Mouse (Mus musculus): ENCODE measurements around the gene Gal3st4. TPM values are rescaled to one million over a fixed set of nuclear protein-coding genes. Genes with fewer than 3 reads are reported as not detected.

Gene Gal3st4
- total RNA-seq, 1 experiment from 2014 or later: not detected

GRCm38 (mm10) chr5:138264207-138264578 lies 8.4 kb downstream of the Gal3st4 start:
- ATAC-seq (replicated peaks in 1 of 2; ENCODE audit: insufficient read depth in 1 of 2, low FRiP score in 2 of 2, low TSS enrichment in 1 of 2, low read depth in 1 of 2, poor library complexity in 2 of 2, severe bottlenecking in 2 of 2): peak; percentile 9; a peak in 1 of 4 replicates

- peak; percentile 91 to 92 for ATAC-seq (replicated peaks in 1 of 2; ENCODE audit: insufficient read depth in 1 of 2, low FRiP score in 2 of 2, low TSS enrichment in 1 of 2, low read depth in 1 of 2, poor library complexity in 2 of 2, severe bottlenecking in 2 of 2)
Measured at GRCm38 (mm10) chr5:138263260-138264206, 9.1 kb downstream of the Gal3st4 start, which contains the start of gene BC037034. Gene BC037034, minus strand, starts transcription at chr5:138264033.

DNA sequence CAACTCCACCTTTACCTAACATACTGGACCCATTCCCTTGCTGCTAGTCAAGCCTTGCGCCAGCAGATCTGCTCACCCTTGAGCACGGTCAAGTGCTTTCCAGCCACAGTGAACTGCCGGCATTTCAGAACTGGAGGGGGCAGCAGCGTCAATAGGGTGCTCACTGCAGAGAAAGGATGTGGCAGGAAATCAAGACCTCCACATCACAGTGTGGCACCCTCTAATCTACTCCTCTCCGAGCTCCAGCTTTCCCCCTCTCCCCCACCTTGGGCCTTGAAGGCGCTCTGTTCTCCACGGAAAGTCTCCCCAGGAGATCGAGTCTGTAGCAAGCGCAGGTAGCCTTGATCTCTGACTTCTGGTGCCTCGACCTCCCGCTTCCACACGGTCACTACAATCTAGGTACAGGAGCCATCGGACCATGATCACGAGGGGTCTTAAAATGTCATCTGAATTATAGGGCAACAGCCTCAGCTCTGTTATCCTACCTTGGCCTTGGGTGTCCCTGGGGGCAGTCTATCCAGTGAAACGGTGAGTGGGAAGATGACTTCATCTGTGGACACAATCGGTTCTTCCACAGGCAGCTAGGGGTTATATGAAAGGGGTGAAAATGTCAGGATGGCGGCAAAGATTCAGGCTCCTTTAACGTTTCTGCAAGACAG lies 9.9 kb downstream of the Gal3st4 start:
- ATAC-seq (replicated peaks in 1 of 2; ENCODE audit: insufficient read depth in 1 of 2, low FRiP score in 2 of 2, low TSS enrichment in 1 of 2, low read depth in 1 of 2, poor library complexity in 2 of 2, severe bottlenecking in 2 of 2): no peak

GRCm38 (mm10) chr5:138262001-138262400 lies 10.6 kb downstream of the Gal3st4 start:
- ATAC-seq (replicated peaks in 1 of 2; ENCODE audit: insufficient read depth in 1 of 2, low FRiP score in 2 of 2, low TSS enrichment in 1 of 2, low read depth in 1 of 2, poor library complexity in 2 of 2, severe bottlenecking in 2 of 2): peak in 1 of 2 experiments; percentile 6; a peak in 1 of 4 replicates

- ATAC-seq (replicated peaks in 1 of 2; ENCODE audit: insufficient read depth in 1 of 2, low FRiP score in 2 of 2, low TSS enrichment in 1 of 2, low read depth in 1 of 2, poor library complexity in 2 of 2, severe bottlenecking in 2 of 2): no peak
Measured at GRCm38 (mm10) chr5:138260834-138261233, 11.8 kb downstream of the Gal3st4 start.

GRCm38 (mm10) chr5:138260051-138260450 lies 12.6 kb downstream of the Gal3st4 start:
- no peak for ATAC-seq (replicated peaks in 1 of 2; ENCODE audit: insufficient read depth in 1 of 2, low FRiP score in 2 of 2, low TSS enrichment in 1 of 2, low read depth in 1 of 2, poor library complexity in 2 of 2, severe bottlenecking in 2 of 2)

- no peak for ATAC-seq (replicated peaks in 1 of 2; ENCODE audit: insufficient read depth in 1 of 2, low FRiP score in 2 of 2, low TSS enrichment in 1 of 2, low read depth in 1 of 2, poor library complexity in 2 of 2, severe bottlenecking in 2 of 2)
Measured at GRCm38 (mm10) chr5:138258993-138259392, 13.6 kb downstream of the Gal3st4 start.

GRCm38 (mm10) chr5:138258542-138258941 lies 14.1 kb downstream of the Gal3st4 start:
- no peak for ATAC-seq (replicated peaks in 1 of 2; ENCODE audit: insufficient read depth in 1 of 2, low FRiP score in 2 of 2, low TSS enrichment in 1 of 2, low read depth in 1 of 2, poor library complexity in 2 of 2, severe bottlenecking in 2 of 2)

GRCm38 (mm10) chr5:138258078-138258477 lies 14.6 kb downstream of the Gal3st4 start:
- ATAC-seq (replicated peaks in 1 of 2; ENCODE audit: insufficient read depth in 1 of 2, low FRiP score in 2 of 2, low TSS enrichment in 1 of 2, low read depth in 1 of 2, poor library complexity in 2 of 2, severe bottlenecking in 2 of 2): no peak

GRCm38 (mm10) chr5:138257585-138257978 lies 15.1 kb downstream of the Gal3st4 start:
- no peak for ATAC-seq (replicated peaks in 1 of 2; ENCODE audit: insufficient read depth in 1 of 2, low FRiP score in 2 of 2, low TSS enrichment in 1 of 2, low read depth in 1 of 2, poor library complexity in 2 of 2, severe bottlenecking in 2 of 2)

- peak; percentile 47 to 57 for ATAC-seq (replicated peaks in 1 of 2; ENCODE audit: insufficient read depth in 1 of 2, low FRiP score in 2 of 2, low TSS enrichment in 1 of 2, low read depth in 1 of 2, poor library complexity in 2 of 2, severe bottlenecking in 2 of 2)
Measured at GRCm38 (mm10) chr5:138256966-138257584, 15.6 kb downstream of the Gal3st4 start.

- no peak for ATAC-seq (replicated peaks in 1 of 2; ENCODE audit: insufficient read depth in 1 of 2, low FRiP score in 2 of 2, low TSS enrichment in 1 of 2, low read depth in 1 of 2, poor library complexity in 2 of 2, severe bottlenecking in 2 of 2)
Measured at GRCm38 (mm10) chr5:138256094-138256467, 16.6 kb downstream of the Gal3st4 start.

DNA sequence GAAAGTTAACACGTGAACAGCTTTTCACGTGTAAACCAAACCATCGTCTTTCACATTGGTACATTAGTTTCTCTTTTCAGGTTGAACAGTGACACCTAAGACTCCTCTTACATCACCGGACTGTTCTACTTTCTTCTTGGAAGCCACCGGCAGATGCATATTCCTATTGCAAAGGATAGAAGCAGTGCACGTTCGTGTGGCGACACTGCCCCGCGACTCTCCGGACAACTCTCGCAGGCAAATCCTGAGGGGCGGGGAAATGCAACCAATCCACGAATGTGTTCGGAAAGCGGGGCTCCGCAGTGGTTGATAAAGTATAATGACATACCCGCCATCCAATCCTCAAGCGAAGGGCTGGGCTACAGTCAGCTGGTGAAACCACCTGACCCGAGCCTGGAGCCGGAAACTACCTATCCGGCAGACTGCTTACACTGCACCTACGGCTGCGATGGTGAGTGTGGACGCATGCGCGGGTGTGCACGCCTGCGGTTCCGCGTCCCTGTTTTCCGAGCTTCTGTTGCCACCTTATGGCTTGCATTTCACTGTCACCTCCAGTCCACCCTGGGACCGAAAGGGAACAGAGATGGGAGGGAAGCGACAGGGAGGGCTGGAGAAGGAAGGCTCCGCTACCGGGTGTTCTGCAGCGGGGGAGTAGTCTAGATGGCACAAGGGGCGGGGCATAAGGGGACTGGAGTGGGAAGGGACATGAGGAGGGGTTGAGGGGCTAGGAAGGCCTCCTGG lies 17.1 kb downstream of the Gal3st4 start, which contains the start of gene Lamtor4:
Gene Lamtor4, plus strand, starts transcription at position 130 of the 741 bp plus-strand sequence.
- ATAC-seq (replicated peaks in 1 of 2; ENCODE audit: insufficient read depth in 1 of 2, low FRiP score in 2 of 2, low TSS enrichment in 1 of 2, low read depth in 1 of 2, poor library complexity in 2 of 2, severe bottlenecking in 2 of 2): peak; percentile 94

- ATAC-seq (replicated peaks in 1 of 2; ENCODE audit: insufficient read depth in 1 of 2, low FRiP score in 2 of 2, low TSS enrichment in 1 of 2, low read depth in 1 of 2, poor library complexity in 2 of 2, severe bottlenecking in 2 of 2): no peak
Measured at GRCm38 (mm10) chr5:138253061-138253460, 19.6 kb downstream of the Gal3st4 start.

DNA sequence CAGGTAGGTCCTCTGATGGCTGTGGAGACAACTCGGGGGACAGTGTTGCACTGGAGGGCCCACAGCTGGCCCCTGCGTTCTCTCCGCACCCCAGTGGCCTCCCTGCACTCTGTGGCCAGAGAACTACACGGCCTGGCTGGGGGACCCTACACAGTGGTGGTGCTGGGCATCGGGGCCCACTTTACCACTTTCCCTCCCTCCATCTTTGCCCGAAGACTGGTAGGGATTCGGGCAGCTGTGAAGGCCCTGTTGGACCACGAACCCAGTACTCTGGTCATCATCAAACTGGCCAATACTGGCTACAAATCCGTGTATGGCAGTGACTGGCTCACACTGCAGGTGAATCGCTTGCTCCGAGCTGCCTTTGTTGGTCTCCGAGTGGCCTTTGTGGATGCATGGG lies 21.5 kb downstream of the Gal3st4 start:
- no peak for ATAC-seq (replicated peaks in 1 of 2; ENCODE audit: insufficient read depth in 1 of 2, low FRiP score in 2 of 2, low TSS enrichment in 1 of 2, low read depth in 1 of 2, poor library complexity in 2 of 2, severe bottlenecking in 2 of 2)

DNA sequence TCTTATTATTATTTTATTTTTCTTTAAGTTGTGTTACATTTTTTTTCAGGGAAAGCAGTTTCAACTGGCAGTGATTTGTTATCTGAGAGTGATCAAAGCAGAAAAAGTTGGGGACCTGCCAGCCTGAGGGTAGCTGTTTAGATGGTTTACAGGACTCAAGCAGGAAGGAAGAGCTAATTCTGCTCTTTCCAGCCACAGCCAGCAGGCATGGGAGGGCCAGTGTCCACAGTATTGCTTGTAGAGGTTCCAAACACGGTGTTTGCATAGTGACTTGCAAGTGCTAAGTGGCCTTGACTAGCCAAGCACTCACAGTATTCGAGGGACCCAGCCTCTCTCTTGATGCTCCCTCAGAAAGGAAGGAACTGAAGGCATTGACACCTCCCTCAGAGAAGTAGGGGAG lies 31.1 kb downstream of the Gal3st4 start:
- no peak for ATAC-seq (replicated peaks in 1 of 2; ENCODE audit: insufficient read depth in 1 of 2, low FRiP score in 2 of 2, low TSS enrichment in 1 of 2, low read depth in 1 of 2, poor library complexity in 2 of 2, severe bottlenecking in 2 of 2)

DNA sequence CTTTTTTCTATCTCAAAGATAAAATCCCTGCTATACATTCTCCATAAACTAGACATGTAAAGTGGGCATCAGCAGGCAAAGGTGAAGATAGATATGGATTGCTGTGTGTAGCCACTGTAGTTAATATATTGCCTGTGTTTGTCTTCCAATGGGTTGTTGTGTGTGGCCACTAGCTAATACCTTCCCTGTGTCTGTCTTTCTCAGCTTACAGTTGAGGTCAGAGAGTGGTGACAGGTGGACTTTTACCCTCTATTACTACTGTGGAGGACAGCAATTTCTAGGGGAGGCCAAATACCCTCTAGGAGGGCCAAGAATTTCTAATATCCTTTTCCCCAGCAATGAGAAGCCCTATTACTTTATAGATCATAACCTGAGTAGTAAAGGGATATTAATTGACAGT lies 38.4 kb downstream of the Gal3st4 start:
- ATAC-seq (replicated peaks in 1 of 2; ENCODE audit: insufficient read depth in 1 of 2, low FRiP score in 2 of 2, low TSS enrichment in 1 of 2, low read depth in 1 of 2, poor library complexity in 2 of 2, severe bottlenecking in 2 of 2): no peak
